Mouse (Mus musculus) CD4-positive, CD25-positive, alpha-beta regulatory T cell, adult 2 months (primary cell): ENCODE results near the gene Zmynd8.

ENCODE experiments used
- DNase-seq: peaks from one replicate; pipeline ENCODE4 v3.0.0-alpha.2; 2012; ENCODE audit warnings: low read depth, low spot score

The Zmynd8 gene

GRCm38 (mm10) chr2:165751068-165751467 lies 147.7 kb downstream of the Zmynd8 start:
- peak; percentile 20 for DNase-seq

GRCm38 (mm10) chr2:165748426-165748825 lies 150.4 kb downstream of the Zmynd8 start:
- DNase-seq: no peak

GRCm38 (mm10) chr2:165747975-165748374 lies 150.8 kb downstream of the Zmynd8 start:
- DNase-seq: no peak

GRCm38 (mm10) chr2:165745306-165746098 lies 153.3 kb downstream of the Zmynd8 start:
- no peak for DNase-seq

GRCm38 (mm10) chr2:165742210-165742786 lies 156.5 kb downstream of the Zmynd8 start:
- no peak for DNase-seq

GRCm38 (mm10) chr2:165741526-165742050 lies 157.2 kb downstream of the Zmynd8 start:
- DNase-seq: no peak

- no peak for DNase-seq
Measured at GRCm38 (mm10) chr2:165740982-165741381, 157.8 kb downstream of the Zmynd8 start.

- DNase-seq: no peak
Measured at GRCm38 (mm10) chr2:165740381-165740780, 158.4 kb downstream of the Zmynd8 start.

GRCm38 (mm10) chr2:165736297-165736696 lies 162.5 kb downstream of the Zmynd8 start:
- no peak for DNase-seq
